Mouse (Mus musculus) testis, adult 2 months (tissue): Measurements from ENCODE around the gene Pbx2. TPM values are rescaled to one million over a fixed set of nuclear protein-coding genes. Genes with fewer than 3 reads are reported as not detected.

ENCODE experiments used
- H3K27ac ChIP-seq: fragments of 200-500 bp; 2 replicates; pipeline ENCODE4 v1.5.1; 2012; ENCODE audit warnings: low read depth, low read length; ENCODE audit not compliant: control insufficient read depth, insufficient read depth
- H3K27me3 ChIP-seq: fragments of 200-500 bp; 2 replicates; pipeline ENCODE4 v1.6.1; 2012; ENCODE audit warnings: mild to moderate bottlenecking, low read length, moderate library complexity; ENCODE audit not compliant: control insufficient read depth, insufficient read depth
- H3K36me3 ChIP-seq: fragments of 200-500 bp; 2 replicates; pipeline ENCODE4 v1.6.1; 2012; ENCODE audit warnings: mild to moderate bottlenecking, low read length; ENCODE audit not compliant: control insufficient read depth, insufficient read depth
- H3K4me1 ChIP-seq: fragments of 200-500 bp; 2 replicates; pipeline ENCODE4 v1.6.1; 2012; ENCODE audit warnings: low read length; ENCODE audit not compliant: control insufficient read depth, insufficient read depth
- H3K4me3 ChIP-seq: fragments of 200-500 bp; 2 replicates; pipeline ENCODE4 v1.5.1; 2012; ENCODE audit warnings: low read depth, mild to moderate bottlenecking, low read length, moderate library complexity, mixed read lengths; ENCODE audit not compliant: control insufficient read depth
- CTCF ChIP-seq: fragments of 200-500 bp; IDR thresholded peaks from 2 replicates; pipeline ENCODE4 v1.5.1; 2012; ENCODE audit warnings: low read depth, mild to moderate bottlenecking, inconsistent platforms, low read length, moderate library complexity; ENCODE audit not compliant: control insufficient read depth, insufficient read depth, insufficient replicate concordance
- POLR2A ChIP-seq: fragments of 200-500 bp; IDR thresholded peaks from 2 replicates; pipeline ENCODE4 v1.6.1; 2012; ENCODE audit warnings: low read depth, mild to moderate bottlenecking, inconsistent platforms, low read length, moderate library complexity; ENCODE audit not compliant: control insufficient read depth
- polyA plus RNA-seq: library from polyadenylated mRNA; depleted of rRNA; stranded (reverse); fragments of >200 nt; gene quantifications from 2 replicates; pipeline ENCODE4 v1.2.3, GENCODE M21; 2012

Pbx2 gene
- polyA plus RNA-seq, 1 experiment = 9.6 TPM

GRCm38 (mm10) chr17:34564003-34564421 lies 27.1 kb upstream of the Pbx2 start, which contains the start of gene Notch4:
Gene Notch4, plus strand, starts transcription at chr17:34564268.
- no peak for TF ChIP-seq CTCF
- TF ChIP-seq POLR2A = no peak
- Histone ChIP-seq H3K27ac (peak within 1 kb of the TSS; percentile 23), H3K36me3 (no peaks in the 10 kb centered on the region), H3K4me3 (no peak within 1 kb of the TSS; the same call in 1 of the 2 replicates), H3K27me3 (no peaks in the 10 kb centered on the region), H3K4me1 (peaks cover 7% of the 10 kb centered on the region)

GRCm38 (mm10) chr17:34564796-34565195 lies 26.3 kb upstream of the Pbx2 start:
- no peak for TF ChIP-seq CTCF
- no peak for TF ChIP-seq POLR2A
- Histone ChIP-seq H3K4me1 (peaks cover 7% of the 10 kb centered on the region), H3K4me3 (no peak overlapping the region), H3K36me3 (no peaks in the 10 kb centered on the region), H3K27me3 (no peaks in the 10 kb centered on the region), H3K27ac (peak overlapping the region; percentile 23)

GRCm38 (mm10) chr17:34567311-34567710 lies 23.8 kb upstream of the Pbx2 start:
- Histone ChIP-seq H3K27ac (no peak overlapping the region), H3K27me3 (no peaks in the 10 kb centered on the region), H3K4me3 (no peak overlapping the region), H3K4me1 (peaks cover 6% of the 10 kb centered on the region), H3K36me3 (no peaks in the 10 kb centered on the region)
- TF ChIP-seq POLR2A (no peak), CTCF (no peak)

DNA sequence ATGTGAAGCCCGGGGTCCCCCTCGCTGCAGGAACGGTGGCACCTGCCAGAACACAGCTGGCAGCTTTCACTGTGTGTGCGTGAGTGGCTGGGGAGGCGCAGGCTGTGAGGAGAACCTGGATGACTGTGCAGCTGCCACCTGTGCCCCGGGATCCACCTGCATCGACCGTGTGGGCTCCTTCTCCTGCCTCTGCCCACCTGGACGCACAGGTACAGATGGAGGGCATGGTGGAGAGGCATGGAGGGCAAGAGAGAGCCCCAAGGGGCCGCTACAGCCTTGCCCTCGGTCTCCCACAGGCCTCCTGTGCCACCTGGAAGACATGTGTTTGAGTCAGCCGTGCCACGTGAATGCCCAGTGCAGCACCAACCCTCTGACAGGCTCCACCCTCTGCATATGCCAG lies 22.6 kb upstream of the Pbx2 start:
- Histone ChIP-seq H3K4me1 (peaks cover 8% of the 10 kb centered on the region), H3K4me3 (no peak overlapping the region), H3K27me3 (no peaks in the 10 kb centered on the region), H3K36me3 (no peaks in the 10 kb centered on the region), H3K27ac (no peak overlapping the region)
- TF ChIP-seq CTCF (no peak), POLR2A (no peak)

DNA sequence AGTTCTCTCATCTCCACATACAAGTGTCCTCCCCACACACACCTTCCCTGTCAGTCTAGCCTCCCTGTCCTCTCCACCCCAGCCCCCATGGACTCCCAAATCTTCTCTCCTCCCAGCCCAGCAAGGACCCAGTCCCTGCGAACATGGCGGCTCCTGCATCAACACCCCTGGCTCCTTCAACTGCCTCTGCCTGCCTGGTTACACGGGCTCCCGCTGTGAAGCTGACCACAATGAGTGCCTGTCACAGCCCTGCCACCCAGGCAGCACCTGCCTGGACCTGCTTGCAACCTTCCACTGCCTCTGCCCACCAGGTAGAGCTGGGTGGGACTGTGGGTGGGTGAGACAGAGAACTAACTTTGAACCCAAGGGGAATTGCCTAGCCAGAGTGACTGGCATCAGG lies 21.1 kb upstream of the Pbx2 start:
- no peak overlapping the region for H3K27ac ChIP-seq
- TF ChIP-seq POLR2A (no peak), CTCF (no peak)

GRCm38 (mm10) chr17:34571875-34572274 lies 19.2 kb upstream of the Pbx2 start:
- Histone ChIP-seq H3K4me3 (no peak overlapping the region), H3K27ac (no peak overlapping the region), H3K36me3 (no peaks in the 10 kb centered on the region), H3K27me3 (no peaks in the 10 kb centered on the region), H3K4me1 (peaks cover 8% of the 10 kb centered on the region)
- TF ChIP-seq CTCF (peak; percentile 83), POLR2A (no peak)

More for the DNA sequence above, 21.1 kb upstream of the Pbx2 start:
- H3K4me1 ChIP-seq = peaks cover 8% of the 10 kb centered on the region
- H3K36me3 ChIP-seq = no peaks in the 10 kb centered on the region
- H3K4me3 ChIP-seq = no peak overlapping the region
- H3K27me3 ChIP-seq = no peaks in the 10 kb centered on the region

DNA sequence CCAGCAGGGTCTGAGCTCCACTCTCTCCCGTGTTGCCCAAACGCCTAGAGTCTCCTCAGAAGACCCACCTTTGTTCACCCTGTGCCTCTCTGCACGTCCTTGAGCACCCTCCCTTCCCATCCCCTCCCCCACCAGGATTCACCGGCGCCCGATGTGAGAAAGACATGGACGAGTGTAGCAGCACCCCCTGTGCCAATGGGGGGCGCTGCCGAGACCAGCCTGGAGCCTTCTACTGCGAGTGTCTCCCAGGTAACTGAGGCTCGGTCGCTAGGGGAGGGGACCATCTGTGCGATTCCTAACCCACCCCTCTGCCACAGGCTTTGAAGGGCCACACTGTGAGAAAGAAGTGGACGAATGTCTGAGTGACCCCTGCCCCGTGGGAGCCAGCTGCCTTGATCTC lies 18.7 kb upstream of the Pbx2 start:
- Histone ChIP-seq H3K4me3 (no peak overlapping the region), H3K36me3 (no peaks in the 10 kb centered on the region), H3K4me1 (peaks cover 8% of the 10 kb centered on the region), H3K27me3 (no peaks in the 10 kb centered on the region), H3K27ac (no peak overlapping the region)
- TF ChIP-seq POLR2A (no peak), CTCF (peak; percentile 45; the same call in 1 of the 2 replicates)

- no peaks in the 10 kb centered on the region for H3K27me3 ChIP-seq
- H3K4me1 ChIP-seq = peaks cover 8% of the 10 kb centered on the region
- no peaks in the 10 kb centered on the region for H3K36me3 ChIP-seq
- H3K27ac ChIP-seq = no peak overlapping the region
- H3K4me3 ChIP-seq = no peak overlapping the region
- TF ChIP-seq CTCF (no peak), POLR2A (no peak)
These were observed 14.5 kb upstream of the Pbx2 start for GRCm38 (mm10) chr17:34576577-34576976.
